Mouse (Mus musculus) lung, adult 2 months (tissue): ENCODE data around the gene Trappc6a.

Experiments used
- CTCF ChIP-seq: fragments of 200-500 bp; IDR thresholded peaks from 2 replicates; pipeline ENCODE4 v1.5.1; 2011; ENCODE audit warnings: mild to moderate bottlenecking, low read length, control low read depth; ENCODE audit not compliant: insufficient read depth
- POLR2A ChIP-seq: fragments of 200-500 bp; IDR thresholded peaks from 2 replicates; pipeline ENCODE4 v1.6.1; 2011; ENCODE audit warnings: low read depth, mild to moderate bottlenecking, control low read depth, low read length, borderline replicate concordance; ENCODE audit errors: extremely low read depth

GRCm38 (mm10) chr7:19543584-19543983, 35.4 kb downstream of the Trappc6a start:
- peak; percentile 49 for TF ChIP-seq CTCF
- TF ChIP-seq POLR2A, result no peak
